Mouse (Mus musculus) left cerebral cortex, adult 9 months (tissue): ENCODE measurements around the gene Epn2.

Experiments
- DNase-seq, 2 experiments: peaks; one replicate each; pipeline ENCODE4 v3.0.0; 2022; ENCODE audit warnings: low spot score in 2 of 2

Gene Epn2

DNA sequence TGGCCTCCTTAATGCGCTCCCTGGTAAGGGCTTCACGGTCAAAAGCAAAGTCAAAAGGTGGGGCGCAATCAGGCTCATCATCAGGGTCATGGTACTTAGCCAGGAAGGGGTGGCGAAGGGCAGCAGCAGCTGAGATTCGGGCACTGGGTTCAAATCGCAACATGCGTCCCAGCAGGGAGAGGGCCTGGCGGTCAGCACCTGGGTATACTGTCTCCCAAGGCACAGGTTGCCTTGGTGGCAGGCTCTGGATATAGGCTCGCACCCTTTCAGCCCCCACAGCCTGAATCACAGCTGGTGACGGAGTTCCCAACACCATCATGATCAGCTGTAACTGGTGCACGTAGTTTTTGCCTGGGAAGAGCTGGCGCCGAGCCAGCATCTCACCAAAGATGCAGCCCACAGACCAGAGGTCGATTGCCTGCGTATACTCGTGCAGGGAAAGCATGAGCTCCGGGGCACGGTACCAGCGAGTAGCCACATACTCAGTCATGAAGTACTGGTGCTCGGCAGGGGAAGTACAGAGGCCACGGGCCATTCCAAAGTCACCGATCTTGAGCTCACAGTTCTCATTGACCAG lies 88.5 kb downstream of the Epn2 start:
- DNase-seq, result no peak

DNA sequence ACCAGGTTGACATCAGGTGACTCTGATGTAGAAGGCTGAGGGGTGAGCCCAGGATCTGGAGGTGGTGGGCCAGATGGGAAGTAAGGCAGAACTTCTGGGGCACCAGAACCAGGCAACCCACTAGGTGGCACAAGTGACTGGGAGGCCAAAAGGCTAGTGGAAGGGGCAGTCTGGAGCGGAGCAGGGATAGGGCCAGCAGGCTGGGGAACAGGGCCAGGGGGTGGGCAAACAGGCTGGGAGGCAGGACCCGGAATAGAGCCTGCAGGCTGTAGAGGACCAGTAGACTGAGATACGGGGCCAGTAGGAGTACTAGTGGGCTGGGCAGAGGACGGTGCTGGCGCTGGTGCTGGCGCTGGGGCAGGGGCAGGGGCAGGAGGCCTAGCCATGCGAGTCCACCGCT lies 89.6 kb downstream of the Epn2 start:
- DNase-seq, result no peak

DNA sequence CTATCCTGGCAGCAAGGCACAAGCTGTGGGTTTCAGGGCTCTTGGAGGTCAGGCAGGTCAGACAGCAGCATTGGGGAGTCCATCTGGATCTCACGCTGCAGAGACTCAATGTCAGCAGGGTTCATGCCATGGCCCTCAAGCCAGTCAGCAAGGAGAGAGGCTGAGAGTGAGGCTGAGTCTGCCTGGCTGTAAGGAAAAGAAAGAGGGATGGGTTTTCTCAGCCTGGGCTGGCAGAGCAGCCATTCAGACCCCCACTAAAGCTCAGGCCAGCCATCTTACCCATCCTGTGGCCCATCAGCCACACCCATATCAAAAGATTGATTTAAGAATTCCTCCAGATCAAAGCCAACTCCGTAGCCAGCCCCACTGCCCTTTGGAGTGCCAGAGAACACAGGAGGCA lies 90.4 kb downstream of the Epn2 start:
- no peak for DNase-seq

DNA sequence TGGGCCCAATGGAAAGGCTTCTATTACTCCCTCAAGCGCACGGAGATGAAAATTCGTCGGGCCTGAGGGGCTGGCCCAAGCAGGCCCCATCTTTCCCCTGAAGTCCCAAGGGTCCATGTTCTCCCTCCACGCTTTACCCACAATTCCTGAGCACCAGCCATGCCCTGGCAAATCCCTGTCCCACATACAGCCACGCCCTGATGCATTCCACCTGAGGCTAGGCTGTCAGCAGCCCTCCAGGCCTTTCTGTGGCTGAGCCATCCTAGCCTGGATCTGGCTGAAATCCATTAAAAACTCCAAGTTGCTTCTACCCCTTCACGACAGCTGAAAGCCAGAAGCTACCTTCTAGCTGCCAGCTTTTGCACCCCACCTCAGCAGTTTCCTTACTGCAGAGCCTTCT lies 91.6 kb downstream of the Epn2 start:
- DNase-seq, result no peak

DNA sequence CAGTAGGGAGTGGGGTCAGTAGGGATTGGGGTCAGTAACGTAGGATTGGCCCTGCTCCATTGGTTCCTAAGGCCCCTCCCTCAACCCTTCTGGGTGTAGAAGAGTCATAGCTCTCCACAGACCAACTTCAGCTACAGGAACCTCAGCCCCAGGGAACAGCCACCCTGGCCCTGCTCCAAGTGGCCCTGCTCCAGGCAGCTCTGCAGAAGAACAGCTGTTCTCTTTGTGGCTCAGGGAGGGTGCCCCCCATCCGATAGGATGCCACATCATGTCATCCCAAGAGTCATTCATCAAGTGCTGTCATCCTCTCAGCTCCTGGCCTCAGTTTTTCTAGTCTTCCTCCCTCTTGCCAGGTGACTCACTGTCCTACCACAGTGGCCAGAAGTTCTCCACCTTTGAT lies 92.1 kb downstream of the Epn2 start:
- DNase-seq, result peak in 1 of 2 experiments; percentile 46

DNA sequence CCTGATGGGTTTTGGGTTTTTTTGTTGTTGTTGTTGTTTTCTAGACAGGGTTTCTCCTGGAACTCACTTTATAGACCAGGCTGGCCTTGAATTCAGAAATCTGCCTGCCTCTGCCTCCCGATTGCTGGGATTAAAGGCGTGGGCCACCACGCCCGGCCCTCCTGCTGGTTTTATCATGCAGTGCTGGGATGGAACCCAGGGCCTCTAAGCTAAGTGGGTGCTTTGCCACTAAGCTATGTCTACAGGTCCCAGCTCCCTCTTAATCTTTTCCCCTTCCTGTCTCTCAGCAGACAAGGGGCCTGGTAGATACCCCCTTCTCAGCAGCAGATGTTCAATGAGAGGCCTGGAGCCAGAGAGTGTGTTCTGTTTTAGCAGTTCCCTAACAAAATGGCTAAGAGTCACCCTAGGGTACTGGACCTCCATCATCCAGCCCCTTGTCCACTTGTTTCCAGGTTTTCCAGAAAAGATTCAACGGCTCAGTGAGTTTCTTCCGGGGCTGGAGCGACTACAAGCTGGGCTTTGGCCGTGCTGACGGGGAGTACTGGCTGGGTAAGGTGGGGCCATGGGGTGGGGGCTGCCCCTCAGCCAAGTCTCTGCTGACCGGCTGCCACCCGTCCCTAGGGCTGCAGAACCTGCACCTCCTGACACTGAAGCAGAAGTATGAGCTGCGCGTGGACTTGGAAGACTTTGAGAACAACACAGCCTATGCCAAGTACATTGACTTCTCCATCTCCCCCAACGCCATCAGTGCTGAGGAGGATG lies 92.8 kb downstream of the Epn2 start:
- no peak for DNase-seq

DNA sequence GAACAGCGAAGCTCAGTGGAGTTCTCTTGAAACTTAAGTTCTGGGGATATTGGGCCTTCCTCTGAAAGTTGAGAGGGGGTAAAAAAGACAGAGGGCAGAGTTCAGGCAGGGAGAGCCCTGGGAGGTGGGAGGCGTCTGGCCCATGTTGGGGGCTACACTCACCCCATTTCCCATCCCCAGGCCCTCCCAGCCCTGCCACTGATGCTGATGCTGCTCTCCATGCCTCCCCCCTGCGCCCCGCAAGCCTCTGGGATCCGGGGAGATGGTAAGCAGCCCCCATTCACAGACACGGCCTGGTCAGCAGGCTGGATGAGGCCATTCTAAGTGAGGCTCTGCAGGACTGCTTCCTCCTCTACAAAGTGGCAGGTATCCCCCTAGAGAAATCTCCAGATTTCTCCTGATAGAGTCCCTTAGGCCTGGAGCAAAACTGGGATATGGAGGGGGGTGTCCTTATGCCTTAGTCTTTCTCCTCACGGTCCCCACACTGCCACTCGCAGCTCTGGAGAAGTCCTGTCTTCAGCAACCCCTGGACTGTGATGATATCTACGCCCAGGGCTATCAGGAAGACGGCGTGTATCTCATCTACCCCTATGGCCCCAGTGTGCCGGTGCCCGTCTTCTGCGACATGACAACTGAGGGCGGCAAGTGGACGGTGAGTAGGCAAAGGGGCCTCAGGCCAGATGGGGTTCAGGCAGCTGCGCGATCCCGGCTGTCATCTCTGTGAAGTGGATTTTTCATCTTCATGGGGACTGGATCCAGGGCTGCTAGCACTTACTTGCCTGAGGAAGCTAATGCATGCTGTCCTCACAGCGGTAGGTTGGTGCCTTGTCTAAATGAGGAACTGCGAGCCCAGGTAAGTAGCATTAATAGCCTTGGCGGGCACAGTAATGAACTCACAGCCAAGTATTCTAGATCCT lies 93.7 kb downstream of the Epn2 start:
- DNase-seq, result no peak

DNA sequence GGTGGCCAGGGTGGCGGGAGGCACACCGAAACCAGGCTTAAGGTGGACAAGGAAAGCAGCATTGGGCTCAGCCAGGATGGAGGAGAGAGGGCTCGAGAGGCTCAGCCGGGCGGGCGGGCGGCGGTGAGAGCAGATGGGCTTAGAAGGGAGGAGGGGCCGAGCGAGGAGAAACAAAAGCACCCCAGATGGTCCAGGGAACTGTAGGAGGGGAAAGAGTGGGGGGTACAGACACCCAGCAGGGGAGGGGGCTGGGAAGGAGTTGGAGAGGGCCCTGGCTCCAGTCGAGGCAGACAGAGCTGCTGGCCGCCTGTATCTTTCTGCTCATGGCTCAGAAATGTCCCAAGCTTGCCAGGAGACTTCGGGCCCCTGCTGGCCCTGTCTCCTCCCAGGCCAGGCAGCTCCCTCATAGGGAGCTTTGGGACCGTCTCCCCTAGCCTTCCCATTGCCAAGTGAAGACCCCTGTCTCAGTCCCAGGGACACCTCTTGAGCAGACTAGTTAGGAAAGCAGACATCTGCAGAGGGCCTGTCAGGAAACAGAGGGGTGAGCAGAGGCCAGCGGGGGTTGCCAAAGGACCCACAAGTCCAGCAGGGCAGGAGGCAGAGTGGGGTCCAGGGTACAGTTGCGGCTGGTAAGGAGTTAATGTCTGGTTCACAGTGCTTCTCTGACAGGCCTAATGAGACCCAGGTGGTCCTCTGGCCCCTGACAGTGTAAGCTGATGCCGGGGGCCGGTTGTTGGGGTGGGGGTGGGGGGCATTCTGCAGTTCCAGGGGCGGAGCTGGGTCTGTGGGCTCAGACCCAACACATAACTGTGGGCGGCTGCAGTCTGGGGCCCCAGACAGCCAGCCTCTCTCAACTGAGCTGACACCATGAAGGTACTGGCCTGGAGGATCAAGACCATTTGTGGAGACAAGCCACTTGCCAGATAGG lies 94.6 kb downstream of the Epn2 start, which contains the start of gene Mfap4:
TSS of gene Mfap4 (plus strand) at position 819 of the 928 bp plus-strand sequence.
- DNase-seq, result peak in 1 of 2 experiments; percentile 75

DNA sequence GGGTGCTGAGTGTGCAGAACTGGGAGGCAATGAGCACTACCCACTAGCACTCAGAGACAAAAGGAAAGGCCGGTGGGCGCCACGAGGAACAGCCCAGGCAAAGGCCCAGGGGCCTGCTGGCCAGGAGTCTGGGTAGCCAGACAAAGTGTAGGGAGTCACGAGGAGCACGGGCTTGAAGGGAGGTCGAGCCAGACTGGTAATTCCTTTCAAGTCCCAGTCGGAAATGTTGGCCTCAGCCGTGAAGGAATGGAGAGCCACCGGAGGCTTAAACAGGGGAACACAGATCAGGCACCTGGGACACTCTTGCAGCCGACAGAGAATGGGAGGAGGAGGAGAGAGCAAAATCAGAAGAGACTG lies 95.3 kb downstream of the Epn2 start:
- no peak for DNase-seq

DNA sequence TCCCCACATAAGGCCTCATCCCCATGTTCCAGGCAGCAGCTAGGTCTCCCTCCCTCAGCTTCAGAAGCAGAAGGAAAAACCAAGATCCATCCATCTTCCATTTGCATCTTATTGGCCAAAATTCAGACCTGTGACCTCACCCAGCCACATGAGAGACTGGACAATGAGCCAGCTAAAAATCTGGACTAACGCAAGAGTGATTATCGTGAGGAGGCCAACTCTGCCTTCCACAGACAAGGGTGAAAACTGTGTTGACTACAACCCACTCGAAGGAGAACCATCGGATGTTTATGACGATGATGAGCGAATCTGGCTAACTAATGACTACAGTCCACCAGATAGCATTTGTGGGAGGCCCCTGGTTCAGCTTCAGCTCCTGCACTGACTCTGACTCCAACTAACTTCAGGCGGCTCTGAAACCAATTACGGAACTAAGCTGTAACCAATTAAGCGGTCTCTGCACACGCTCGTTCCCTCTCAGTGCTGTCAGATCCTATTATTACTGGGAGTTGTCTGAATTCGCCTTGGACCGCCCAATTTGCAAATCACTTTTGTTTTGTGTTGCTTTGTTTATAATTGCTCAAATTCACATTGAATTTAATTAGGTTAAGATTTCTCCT lies 96.2 kb downstream of the Epn2 start:
- DNase-seq, result no peak

DNA sequence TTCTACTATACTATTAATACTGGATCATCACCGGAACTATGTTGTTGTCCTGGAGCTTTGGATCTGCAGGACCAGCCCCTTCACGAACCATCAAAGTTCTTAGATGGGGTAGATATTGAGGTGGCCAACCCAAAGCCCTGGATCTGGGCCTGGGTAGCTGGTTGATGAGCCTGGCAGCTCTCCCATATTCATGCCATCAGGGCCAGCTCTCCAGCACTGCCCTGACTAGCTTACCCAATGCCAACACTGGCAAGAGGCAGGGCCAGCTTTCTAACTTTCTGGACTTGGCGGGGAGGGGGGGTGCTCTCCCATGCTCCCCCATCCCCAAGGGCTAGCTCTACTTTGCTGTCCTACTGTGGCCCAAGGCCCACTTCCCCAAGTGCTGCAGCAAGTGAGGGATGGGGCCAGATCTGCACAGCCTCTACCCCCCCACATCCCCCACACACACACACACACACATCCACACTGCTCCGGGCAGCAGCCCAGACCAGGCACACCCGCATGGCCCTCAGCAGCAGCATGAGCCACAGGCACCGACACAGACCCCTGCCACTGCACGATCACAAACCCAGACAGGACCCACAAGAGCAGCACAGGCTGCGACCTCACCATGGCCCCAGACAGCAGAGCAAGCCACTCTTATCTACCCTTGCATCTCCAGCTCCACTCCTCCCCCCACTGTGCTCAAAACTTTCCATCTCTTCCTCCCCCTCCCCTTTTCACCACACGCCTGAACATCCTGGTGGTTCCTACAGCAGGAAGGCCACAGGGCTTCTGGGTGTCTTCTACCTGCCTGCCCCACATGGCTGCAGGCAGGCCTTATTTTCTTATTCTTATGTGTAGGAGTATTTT lies 98.0 kb downstream of the Epn2 start:
- no peak for DNase-seq

DNA sequence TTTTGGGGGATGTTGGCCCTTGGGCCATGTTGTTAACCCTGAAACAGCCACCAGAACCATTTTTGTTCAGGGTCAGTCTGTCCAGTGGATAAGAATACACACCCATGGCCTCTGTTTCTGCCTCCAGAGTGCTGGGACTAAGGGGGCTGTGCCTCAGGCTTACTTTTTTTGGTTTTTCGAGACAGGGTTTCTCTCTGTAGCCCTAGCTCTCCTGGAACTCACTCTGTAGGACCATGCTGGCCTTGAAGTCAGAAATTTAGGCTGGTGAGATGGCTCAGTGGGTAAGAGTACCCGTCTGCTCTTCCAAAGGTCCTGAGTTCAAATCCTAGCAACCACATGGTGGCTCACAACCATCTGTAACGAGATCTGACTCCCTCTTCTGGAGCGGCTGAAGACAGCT lies 100.7 kb downstream of the Epn2 start:
- no peak for DNase-seq

DNA sequence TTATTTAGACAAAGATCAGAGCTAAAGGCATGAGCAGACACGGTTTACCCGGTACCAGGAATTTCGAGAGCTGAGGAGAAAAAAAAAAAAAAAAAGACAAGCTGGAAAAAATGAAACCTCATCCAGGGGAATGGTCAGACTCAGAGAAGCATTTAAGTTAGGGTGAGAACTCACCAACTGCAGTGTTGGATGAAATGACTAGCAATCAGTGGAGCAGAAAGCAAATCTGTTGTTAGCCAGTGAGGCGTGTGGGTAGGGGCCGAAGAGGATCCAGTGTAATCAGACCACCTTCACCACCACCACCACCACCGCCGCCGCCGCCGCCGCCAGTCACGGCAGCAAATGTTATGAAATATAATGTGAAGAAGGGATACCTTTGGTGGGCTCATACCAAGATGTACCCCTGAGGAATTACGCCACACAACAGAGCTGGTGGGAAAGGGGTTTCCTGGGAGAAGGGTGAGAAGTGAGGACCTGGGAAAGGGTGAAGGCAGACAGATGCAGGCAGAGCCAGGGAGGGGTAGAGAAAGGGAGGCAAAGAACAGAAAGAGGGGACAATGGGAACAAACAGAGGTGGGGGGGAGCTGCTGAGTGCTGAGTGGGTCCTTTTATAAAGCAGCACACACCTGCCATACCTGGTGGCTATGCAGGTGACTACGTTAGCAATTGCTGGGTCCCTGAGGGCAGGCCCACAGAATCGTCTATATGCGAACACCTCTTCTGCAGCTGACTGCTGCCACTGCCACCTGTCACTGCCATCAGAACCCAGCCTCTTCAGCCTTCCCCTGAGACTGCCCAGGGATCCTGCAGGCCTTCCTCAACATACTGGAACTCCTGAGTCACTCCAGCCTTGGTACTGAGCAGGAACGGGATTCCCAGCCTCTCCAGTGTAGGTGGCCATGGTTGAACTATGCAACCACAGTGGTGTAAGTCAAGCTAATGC lies 101.7 kb downstream of the Epn2 start:
- no peak for DNase-seq

DNA sequence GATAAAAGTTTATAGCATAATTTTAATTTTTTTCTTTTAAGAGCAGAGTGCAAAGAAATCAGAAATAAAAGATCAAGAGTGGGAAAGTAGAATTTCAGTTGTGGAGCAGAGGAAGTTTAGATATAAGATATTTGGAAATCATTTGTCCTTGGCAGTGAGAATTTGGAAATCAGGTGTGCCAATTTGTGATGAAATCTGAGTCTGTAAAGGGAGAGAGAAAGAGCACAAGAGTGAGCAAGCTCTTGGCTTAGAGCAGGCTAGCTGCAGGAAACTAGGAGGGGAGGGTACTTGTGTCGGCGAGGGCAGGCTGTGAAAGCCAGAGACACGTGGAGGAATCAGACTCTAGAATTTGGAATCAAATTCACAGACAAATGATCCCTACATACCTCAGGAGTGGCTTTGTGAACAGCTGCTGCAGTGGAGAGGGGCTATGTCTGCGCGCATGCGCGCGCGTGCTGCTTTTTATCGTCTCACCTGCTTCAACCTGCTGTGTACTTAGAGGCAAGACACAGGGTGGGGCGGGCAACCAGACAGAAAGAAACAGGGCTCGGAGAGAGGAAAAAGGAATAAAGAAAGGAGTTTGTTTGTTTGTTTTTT lies 102.6 kb downstream of the Epn2 start:
- DNase-seq, result peak in 1 of 2 experiments; percentile 47

DNA sequence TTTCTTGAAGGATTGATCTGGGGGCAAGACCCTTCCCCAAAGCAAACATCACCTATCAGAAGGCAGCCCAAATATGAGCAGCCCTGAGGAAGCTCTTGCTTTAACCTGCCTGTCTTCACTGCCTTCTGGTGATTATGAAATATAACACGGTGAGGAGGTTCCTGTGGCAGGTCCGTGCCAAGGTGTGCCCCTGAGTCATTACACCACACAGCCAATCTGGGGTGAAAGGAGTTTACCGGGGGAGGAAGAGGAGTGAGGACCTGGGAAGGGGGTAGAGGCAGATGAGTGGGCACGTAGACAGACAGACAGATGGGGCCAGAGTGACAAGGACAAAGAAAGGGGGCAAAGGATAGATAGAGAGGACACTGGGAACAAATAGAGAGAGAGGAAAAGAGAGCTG lies 105.9 kb downstream of the Epn2 start:
- DNase-seq, result no peak

DNA sequence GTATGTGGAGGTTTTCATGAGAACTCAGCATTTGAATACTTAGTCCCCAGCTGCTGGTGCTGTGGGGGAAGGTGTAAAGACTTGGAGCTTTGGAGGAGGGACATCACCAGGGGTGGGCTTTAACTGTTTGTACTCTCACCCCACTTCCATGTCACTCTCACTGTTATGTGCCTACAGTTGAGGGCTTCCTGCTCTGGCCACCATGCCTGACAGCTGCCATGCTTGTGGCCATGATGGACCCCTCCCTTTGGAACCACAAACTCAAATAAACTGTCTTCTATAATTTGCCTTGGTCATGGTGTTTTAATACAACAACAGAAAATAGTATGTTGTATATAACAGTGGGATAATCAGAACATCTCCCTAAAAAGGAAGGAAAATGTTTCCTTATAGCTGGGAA lies 108.6 kb downstream of the Epn2 start:
- DNase-seq, result no peak

DNA sequence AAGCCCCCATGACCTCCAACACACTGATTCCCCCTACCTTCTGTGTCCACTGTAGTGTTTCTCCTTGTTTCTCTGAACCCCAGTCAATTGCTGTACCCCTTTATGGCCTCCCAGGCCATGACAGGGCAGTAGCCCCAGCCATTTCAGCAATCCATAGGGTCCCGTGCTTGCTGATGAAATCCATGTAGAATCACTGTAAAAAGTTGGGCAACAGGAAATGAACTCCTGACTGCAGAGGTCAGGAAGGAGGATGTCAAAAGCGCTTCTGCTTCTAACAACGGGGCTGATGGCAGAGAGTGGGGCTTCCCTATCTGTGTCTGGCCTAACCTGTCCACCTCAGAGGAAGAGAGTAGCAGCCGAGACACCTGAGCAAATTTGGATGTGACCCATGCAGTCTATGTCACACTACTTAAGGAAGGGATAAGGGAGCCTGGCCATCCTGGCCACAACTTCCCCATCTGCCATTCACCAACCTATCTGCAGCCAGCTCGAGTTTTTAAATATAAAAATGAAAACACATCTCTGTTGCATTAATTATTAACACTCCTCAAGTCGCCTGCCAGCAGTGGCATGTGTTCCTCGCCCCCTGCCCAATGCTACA lies 110.1 kb downstream of the Epn2 start:
- no peak for DNase-seq

DNA sequence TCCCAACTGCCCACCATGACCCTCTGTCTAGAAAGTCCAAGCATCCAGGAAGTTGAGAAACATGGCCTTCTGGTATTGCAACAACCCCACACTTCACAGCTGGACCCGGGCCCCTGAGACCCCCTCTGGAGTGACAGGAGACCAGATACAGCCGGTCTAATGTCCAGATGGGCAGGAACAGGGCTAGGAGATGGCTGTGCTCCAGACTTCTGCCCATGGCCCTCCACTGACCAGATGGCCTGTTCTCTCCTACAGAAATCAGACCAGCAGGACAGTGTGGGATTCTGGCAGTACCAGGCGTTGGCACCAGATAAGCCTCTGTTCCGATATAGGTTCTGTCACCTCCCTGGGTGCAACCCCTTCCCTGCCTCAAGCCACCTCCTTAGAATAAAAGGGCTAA lies 111.0 kb downstream of the Epn2 start:
- no peak for DNase-seq
